Mouse (Mus musculus): ENCODE data around the gene Nubp2. TPM values are rescaled to one million over a fixed set of nuclear protein-coding genes. Genes with fewer than 3 reads are reported as not detected.

Nubp2 gene
- polyA plus RNA-seq (2016; fragmentation: Nextera tagmentation; extraction: Ambion mirVana): 72.7 and 79.7 TPM in 2 replicates

DNA sequence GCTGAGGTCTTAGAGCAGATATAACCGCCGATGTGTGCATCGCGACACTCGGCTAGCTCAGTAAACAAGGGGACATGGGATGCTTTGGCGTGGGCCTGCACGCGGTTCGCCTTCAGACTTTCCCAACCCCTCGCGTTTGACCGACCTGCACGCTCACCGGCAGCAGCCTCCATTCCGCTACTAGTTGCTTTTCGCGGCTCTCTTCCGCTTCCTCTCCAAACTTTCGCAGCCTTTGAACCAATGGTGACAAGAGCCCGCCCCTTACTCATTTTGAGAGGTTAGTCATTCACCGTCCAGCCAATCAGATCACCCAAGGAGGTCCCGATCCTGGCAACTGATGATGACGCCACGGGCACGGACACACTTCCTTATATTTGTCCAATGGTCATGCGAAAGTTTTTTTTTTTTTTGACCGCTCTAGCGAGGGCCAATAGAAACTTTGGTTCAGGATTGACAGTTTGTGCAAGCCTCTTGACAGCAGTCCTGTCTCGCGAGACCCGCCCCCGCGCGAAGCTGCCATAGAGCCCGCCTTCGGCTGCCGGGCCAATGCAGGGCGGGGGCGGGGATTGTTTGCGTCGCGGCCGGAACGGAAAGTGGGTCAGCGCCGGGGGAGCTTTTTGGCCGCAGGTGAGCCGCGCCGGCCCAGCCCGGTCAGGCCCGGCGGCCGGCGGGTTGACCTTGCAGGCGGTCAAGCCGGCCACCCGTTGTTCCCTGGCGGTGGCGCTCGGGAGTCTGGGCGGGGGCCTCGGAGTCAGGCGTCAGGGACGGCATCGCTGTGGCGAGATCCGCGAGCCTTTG lies at the start of gene Nubp2, which contains the start of gene Spsb3:
Nubp2 (minus strand) TSS at position 216 of the 798 bp plus-strand sequence.
Spsb3 (plus strand) TSS at position 510 of the 798 bp plus-strand sequence.
- peaks cover 55% of the 10 kb centered on the region for H3K36me3 ChIP-seq
- H3K27ac ChIP-seq: peak within 1 kb of the TSS; percentile 82
- no peaks in the 10 kb centered on the region for H3K9me3 ChIP-seq (replicated peaks)
- peak within 1 kb of the TSS; percentile 89 for H3K4me3 ChIP-seq
- H3K27me3 ChIP-seq (ENCODE audit: low read depth, poor library complexity, severe bottlenecking): no peaks in the 10 kb centered on the region
- H3K4me1 ChIP-seq: peaks cover 24% of the 10 kb centered on the region
- WGBS: under 1% methylated on average over 69 of the region's 69 CpGs
- peak; percentile 96 for DNase-seq (ENCODE audit: low spot score)

DNA sequence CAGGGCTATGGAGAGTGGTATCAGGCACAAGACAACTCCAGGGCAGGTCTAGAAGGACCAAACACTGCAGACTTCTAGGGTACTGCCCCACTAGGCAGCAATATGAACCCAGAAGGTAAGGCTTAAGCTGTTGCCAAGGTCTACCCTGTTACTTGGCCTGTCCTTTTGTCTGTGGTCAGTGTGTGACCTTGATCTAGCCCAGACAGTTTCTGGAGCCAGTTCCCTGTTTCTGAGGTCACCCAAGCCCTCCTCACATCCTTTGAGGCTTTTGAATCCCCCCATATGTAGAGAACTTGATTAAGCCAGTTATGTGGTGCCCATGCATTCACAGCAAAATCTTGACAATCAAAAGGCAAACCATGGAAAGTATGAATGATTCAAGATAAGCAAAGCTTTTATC lies 49.5 kb upstream of the Nubp2 start:
- H3K4me3 ChIP-seq: peak overlapping the region; percentile 88
- H3K27me3 ChIP-seq (ENCODE audit: low read depth, poor library complexity, severe bottlenecking): no peaks in the 10 kb centered on the region
- no peak for DNase-seq (ENCODE audit: low spot score)
- H3K9me3 ChIP-seq (replicated peaks): no peaks in the 10 kb centered on the region
- peak overlapping the region; percentile 34; the same call in 1 of the 2 replicates for H3K27ac ChIP-seq
- H3K36me3 ChIP-seq: peaks cover 32% of the 10 kb centered on the region
- H3K4me1 ChIP-seq: peaks cover 16% of the 10 kb centered on the region

DNA sequence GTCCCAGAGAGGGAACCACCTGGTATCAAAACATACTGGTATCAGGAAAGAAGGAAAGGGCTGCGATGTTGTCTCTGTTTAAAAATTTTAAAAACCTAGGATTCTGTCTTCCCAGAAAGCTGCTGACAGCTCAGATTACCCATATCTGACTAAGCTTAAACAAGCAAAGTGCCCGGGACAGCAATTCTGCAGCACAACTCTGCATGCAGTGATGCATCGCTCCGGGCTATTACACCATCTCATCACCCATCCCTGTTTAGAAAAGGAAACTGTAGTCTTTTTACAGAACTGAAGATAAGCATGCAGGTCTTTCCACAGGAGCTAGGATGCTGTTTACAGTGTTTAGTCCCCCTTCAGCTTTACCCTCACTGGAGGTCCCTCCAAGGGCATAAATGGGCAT lies 48.8 kb upstream of the Nubp2 start:
- WGBS: 89% methylated on average over 4 of the region's 4 CpGs
- DNase-seq (ENCODE audit: low spot score): no peak
- no peak overlapping the region for H3K27ac ChIP-seq
- H3K36me3 ChIP-seq: peaks cover 32% of the 10 kb centered on the region
- H3K4me1 ChIP-seq: peaks cover 16% of the 10 kb centered on the region
- H3K9me3 ChIP-seq (replicated peaks): no peaks in the 10 kb centered on the region
- H3K27me3 ChIP-seq (ENCODE audit: low read depth, poor library complexity, severe bottlenecking): no peaks in the 10 kb centered on the region
- peak overlapping the region; percentile 88 for H3K4me3 ChIP-seq

DNA sequence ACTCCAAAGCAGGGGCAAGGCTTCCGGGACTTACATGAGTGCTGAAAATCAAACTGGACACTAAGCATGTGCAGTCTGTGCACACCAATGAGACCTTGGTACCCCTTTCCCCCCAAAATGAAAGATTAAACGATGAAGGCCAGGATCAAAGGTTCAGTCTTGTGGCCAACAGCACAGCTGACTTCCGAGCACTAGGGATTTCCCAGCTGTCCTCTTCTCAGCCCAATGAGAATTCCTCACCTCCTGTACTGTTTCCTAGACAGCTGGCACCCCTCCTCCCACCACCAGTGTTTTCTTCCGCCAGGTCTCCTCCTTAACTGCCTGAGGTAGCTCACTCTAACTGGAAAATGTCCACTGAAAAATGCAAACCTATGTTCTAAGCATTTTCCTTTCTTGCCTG lies 47.0 kb upstream of the Nubp2 start:
- Histone ChIP-seq H3K4me1 (peaks cover 16% of the 10 kb centered on the region), H3K27ac (no peak overlapping the region), H3K36me3 (peaks cover 42% of the 10 kb centered on the region), H3K27me3 (ENCODE audit: low read depth, poor library complexity, severe bottlenecking) (no peaks in the 10 kb centered on the region), H3K4me3 (no peak overlapping the region), H3K9me3 (replicated peaks) (no peaks in the 10 kb centered on the region)
- 84% methylated on average over 4 of the region's 4 CpGs for WGBS
- no peak for DNase-seq (ENCODE audit: low spot score)

DNA sequence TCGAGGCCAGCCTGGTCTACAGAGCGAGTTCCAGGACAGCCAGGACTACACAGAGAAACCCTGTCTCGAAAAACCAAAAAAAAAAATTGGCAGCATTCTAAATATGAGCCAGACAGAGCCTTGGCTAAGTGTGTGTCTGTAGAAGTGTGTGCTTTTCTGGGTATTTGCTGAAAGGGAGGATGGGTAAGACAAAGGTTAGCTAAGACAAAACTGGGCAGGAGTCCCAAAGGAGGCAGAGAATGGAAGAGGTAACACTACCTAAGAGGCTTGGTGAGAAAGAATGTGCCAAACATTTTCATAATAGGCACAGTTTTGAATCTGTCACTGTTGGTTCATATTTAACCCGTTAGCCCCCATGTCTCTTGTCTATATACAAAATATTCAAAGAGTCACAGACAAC lies 46.3 kb upstream of the Nubp2 start:
- Histone ChIP-seq H3K4me1 (peaks cover 16% of the 10 kb centered on the region), H3K36me3 (peaks cover 48% of the 10 kb centered on the region), H3K27ac (no peak overlapping the region), H3K4me3 (no peak overlapping the region), H3K9me3 (replicated peaks) (no peaks in the 10 kb centered on the region), H3K27me3 (ENCODE audit: low read depth, poor library complexity, severe bottlenecking) (no peaks in the 10 kb centered on the region)
- 98% methylated on average over 4 of the region's 4 CpGs for WGBS
- DNase-seq (ENCODE audit: low spot score): no peak

DNA sequence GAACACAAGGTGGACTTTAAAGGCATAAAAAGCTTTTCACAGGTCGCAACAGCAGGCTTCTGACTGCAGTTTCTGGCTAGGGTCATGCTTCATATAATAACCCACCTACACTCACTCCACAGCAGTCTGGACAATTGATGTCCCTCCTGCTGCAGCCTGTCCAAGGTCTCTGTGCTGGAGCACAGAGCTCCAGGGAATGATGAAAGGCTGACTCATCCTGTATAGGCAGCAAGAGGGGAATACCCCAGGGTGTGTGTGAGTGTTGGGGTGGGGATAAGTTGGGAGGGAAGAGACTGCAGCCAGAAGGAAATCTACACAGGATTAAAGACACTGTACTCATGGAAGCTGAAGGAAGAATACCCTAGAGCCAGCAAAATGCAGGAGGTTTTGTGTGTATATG lies 43.4 kb upstream of the Nubp2 start:
- Histone ChIP-seq H3K4me1 (peaks cover under 1% of the 10 kb centered on the region; the same call in 1 of the 2 replicates), H3K36me3 (peaks cover 75% of the 10 kb centered on the region), H3K27ac (no peak overlapping the region), H3K27me3 (ENCODE audit: low read depth, poor library complexity, severe bottlenecking) (no peaks in the 10 kb centered on the region), H3K9me3 (replicated peaks) (no peaks in the 10 kb centered on the region), H3K4me3 (no peak overlapping the region)
- no peak for DNase-seq (ENCODE audit: low spot score)
- 96% methylated on average over 1 of the region's 1 CpGs for WGBS

DNA sequence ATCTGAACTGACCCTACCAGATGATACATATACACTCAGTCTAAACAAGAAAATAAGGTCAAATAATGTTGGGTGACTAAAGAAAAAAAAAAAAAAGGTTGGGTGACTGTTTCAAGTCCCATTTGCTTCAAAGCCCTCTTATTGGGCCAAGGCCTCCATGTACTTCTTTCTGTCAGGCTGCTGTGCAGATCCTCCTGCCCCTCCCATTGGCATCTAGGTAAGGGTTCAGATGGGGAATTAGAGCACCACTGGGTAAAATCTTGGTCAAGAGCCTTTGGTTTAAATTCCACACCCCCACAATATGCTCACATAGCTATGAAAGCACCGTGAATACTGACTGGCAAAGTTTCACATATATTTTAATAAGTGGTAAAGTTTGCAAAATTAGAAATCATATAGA lies 37.1 kb upstream of the Nubp2 start:
- Histone ChIP-seq H3K9me3 (replicated peaks) (no peaks in the 10 kb centered on the region), H3K27me3 (ENCODE audit: low read depth, poor library complexity, severe bottlenecking) (no peaks in the 10 kb centered on the region), H3K36me3 (peaks cover 98% of the 10 kb centered on the region), H3K4me1 (no peaks in the 10 kb centered on the region), H3K4me3 (no peak overlapping the region), H3K27ac (no peak overlapping the region)
- 93% methylated on average over 1 of the region's 1 CpGs for WGBS
- DNase-seq (ENCODE audit: low spot score): no peak

DNA sequence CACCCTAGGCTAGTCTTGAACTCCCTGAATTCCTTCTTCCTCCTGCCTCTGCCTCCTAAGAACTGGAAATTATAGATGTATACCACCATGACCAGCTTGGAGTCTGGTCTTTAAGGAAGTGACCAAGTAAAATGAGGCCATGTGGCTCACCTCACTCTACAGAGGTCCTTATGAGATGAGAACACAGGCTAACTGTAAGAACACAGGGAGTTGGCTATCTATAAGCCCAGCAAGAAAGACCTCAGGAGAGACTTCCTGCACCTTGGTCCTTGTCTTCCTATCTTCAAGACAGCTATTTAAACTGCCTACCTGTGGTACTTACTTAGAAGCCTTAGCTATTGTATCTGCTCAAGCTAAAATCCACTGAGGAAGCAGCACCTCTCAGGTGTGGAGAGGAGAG lies 27.8 kb upstream of the Nubp2 start:
- DNase-seq (ENCODE audit: low spot score): no peak
- no peaks in the 10 kb centered on the region for H3K27me3 ChIP-seq (ENCODE audit: low read depth, poor library complexity, severe bottlenecking)
- H3K4me3 ChIP-seq: no peak overlapping the region
- no peaks in the 10 kb centered on the region for H3K9me3 ChIP-seq (replicated peaks)
- H3K27ac ChIP-seq: no peak overlapping the region
- no peaks in the 10 kb centered on the region for H3K4me1 ChIP-seq
- H3K36me3 ChIP-seq: peaks cover 99% of the 10 kb centered on the region

DNA sequence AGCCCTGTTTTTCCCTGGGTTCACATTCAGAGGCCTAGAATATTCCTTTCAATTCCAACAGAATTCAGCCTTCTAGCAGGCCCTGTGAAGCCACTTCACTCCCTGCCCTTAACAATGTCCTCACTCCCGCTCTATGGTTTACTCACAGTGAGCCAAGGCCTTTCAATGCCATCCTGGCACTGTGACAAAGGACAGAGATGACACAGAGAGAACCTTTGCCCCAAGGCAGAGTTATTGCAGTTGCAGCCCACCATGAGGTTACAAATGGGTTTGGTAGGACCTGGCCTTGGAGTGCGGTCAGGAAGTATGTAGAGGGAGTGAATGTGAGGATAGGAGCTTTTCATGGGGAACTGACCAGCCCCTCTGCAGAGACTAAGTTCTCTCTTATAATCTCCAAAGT lies 21.4 kb upstream of the Nubp2 start:
- no peak overlapping the region for H3K4me3 ChIP-seq
- DNase-seq (ENCODE audit: low spot score): no peak
- H3K4me1 ChIP-seq: no peaks in the 10 kb centered on the region
- 100% methylated on average over 2 of the region's 2 CpGs for WGBS
- peaks cover 100% of the 10 kb centered on the region for H3K36me3 ChIP-seq
- no peaks in the 10 kb centered on the region for H3K27me3 ChIP-seq (ENCODE audit: low read depth, poor library complexity, severe bottlenecking)
- H3K9me3 ChIP-seq (replicated peaks): no peaks in the 10 kb centered on the region
- H3K27ac ChIP-seq: no peak overlapping the region

DNA sequence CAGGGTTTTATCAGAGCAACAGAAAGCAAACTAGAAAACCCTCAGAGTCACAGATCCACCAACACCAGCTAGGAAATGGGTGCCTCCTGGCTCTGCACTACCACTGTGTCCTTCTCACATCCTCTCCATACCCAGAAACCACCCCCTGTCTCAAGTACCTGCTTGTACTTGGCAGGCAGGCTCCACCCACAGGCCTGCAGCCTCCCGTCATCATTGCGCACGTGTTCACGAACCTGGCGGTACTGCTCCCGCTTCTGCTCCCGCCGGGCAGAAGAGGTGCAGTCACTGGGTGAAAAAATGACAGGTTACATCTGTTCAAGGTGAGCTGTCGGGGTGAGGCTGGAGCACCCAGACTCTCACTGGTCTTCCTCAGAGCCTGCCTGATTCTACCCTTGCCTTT lies 17.6 kb upstream of the Nubp2 start:
- Histone ChIP-seq H3K4me3 (no peak overlapping the region), H3K9me3 (replicated peaks) (no peaks in the 10 kb centered on the region), H3K36me3 (peaks cover 100% of the 10 kb centered on the region), H3K27ac (no peak overlapping the region), H3K4me1 (no peaks in the 10 kb centered on the region), H3K27me3 (ENCODE audit: low read depth, poor library complexity, severe bottlenecking) (no peaks in the 10 kb centered on the region)
- no peak for DNase-seq (ENCODE audit: low spot score)
- WGBS: 93% methylated on average over 9 of the region's 9 CpGs

DNA sequence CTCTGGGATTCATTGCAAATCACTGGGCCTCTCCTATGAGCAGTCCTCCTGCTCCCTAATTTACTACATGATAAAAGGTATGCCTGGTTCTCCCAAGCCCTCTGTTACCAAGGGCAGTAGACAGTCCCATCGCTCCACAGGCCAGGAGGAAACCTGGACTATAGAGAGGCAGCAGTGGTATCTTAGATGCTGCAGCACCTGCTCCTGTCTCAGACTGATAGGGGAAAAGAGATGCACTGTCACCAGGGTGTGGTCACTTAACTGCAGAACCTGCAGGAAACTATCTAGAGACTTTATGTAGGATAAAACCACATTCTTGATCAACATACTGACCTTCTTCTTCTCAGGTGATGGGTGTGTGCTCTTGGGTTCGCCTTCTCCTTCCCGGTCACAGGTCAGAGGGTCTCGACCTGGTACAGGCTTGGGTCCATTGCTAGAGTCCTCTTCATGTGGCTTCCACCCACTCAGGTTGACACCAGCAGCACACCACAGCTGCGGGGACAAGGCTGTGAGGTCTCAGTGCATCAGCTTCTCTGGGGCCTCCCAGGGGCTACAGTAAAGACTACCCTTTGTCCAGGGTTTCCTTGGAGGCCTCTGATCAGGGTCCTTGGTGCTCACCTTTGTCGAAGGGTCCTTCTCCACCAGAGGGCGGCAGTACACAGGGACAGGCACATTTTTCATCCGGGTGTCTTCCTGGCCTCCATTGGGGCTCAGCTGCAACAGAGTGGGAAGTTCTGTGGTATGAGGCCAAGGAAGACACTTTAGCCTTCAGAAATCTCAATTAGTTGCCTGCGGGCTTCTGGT lies 16.7 kb upstream of the Nubp2 start:
- H3K4me1 ChIP-seq: no peaks in the 10 kb centered on the region
- H3K36me3 ChIP-seq: peaks cover 100% of the 10 kb centered on the region
- H3K27ac ChIP-seq: no peak overlapping the region
- H3K9me3 ChIP-seq (replicated peaks): no peaks in the 10 kb centered on the region
- DNase-seq (ENCODE audit: low spot score): no peak
- no peaks in the 10 kb centered on the region for H3K27me3 ChIP-seq (ENCODE audit: low read depth, poor library complexity, severe bottlenecking)
- 68% methylated on average over 9 of the region's 9 CpGs for WGBS
- H3K4me3 ChIP-seq: no peak overlapping the region

DNA sequence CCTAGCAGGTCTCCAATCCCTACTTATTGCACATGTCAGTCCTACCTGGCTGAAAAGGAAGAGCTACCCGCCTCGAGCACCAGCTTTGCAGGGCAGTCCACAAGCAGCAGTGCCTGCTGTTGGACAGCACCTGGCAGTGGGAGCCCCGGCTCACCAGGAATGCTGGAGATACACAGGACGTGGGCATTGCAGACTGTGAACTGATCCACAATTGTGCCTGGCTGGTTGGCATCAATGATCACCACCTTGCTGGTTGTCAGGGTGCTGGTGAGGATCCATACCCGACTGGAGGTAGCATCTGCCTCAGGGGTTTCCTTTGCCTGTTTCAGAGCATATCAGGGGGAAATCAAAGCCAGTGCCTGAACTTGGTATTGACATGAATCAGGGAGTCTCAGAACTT lies 16.0 kb upstream of the Nubp2 start:
- H3K36me3 ChIP-seq: peaks cover 100% of the 10 kb centered on the region
- no peak overlapping the region for H3K4me3 ChIP-seq

DNA sequence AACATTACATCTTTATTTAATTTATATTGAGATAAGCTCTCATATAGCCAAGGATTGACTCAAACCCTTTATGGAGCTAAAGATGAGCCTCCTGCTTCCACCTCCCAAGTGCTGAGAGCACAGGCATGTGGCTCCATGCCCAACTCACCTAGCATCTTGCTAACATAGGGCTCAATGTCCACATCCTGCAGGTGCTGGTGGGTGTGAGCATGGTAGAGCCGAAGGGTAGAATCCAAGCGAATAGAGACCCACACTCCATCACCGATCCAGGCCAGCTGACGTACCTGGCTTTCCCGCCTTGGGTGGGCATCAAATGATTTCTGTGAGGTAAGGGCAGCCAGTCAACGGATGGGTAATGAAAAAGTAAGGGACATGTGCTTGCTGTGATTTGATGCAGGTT lies 13.9 kb upstream of the Nubp2 start:
- DNase-seq (ENCODE audit: low spot score): no peak
- no peak overlapping the region for H3K27ac ChIP-seq
- 94% methylated on average over 6 of the region's 6 CpGs for WGBS
- H3K9me3 ChIP-seq (replicated peaks): no peaks in the 10 kb centered on the region
- peaks cover 83% of the 10 kb centered on the region for H3K36me3 ChIP-seq
- no peaks in the 10 kb centered on the region for H3K27me3 ChIP-seq (ENCODE audit: low read depth, poor library complexity, severe bottlenecking)
- H3K4me1 ChIP-seq: peaks cover 27% of the 10 kb centered on the region
- H3K4me3 ChIP-seq: no peak overlapping the region

More for the DNA sequence above, 16.0 kb upstream of the Nubp2 start:
- no peak for DNase-seq (ENCODE audit: low spot score)
- Histone ChIP-seq H3K9me3 (replicated peaks) (no peaks in the 10 kb centered on the region), H3K27me3 (ENCODE audit: low read depth, poor library complexity, severe bottlenecking) (no peaks in the 10 kb centered on the region), H3K4me1 (peaks cover 7% of the 10 kb centered on the region), H3K27ac (no peak overlapping the region)
- 90% methylated on average over 5 of the region's 5 CpGs for WGBS

Measured in limb, embryonic 10.5 days (tissue).